Mouse (Mus musculus): ENCODE results near the gene Smim14. TPM values are rescaled to one million over a fixed set of nuclear protein-coding genes. Genes with fewer than 3 reads are reported as not detected.

The Smim14 gene
- polyA plus RNA-seq, 1 experiment from 2014 or later = 115 TPM

GRCm38 (mm10) chr5:65422803-65423202, 114.2 kb downstream of the Smim14 start:
- WGBS = 91% methylated on average over 8 of the region's 8 CpGs
- H3K4me3 ChIP-seq (replicated peaks) = no peak overlapping the region
- no peak overlapping the region for H3K4me2 ChIP-seq (replicated peaks)
- H3K27me3 ChIP-seq (replicated peaks) = no peaks in the 10 kb centered on the region
- H3K27ac ChIP-seq = no peak overlapping the region
- H3K4me1 ChIP-seq (replicated peaks) = 0 out of 2 replicates have a peak, but pooled peaks cover 4% of the 10 kb centered on the region
- no peaks in the 10 kb centered on the region for H3K9me3 ChIP-seq
- no peak overlapping the region for H3K9ac ChIP-seq
- H3K36me3 ChIP-seq = peaks cover 12% of the 10 kb centered on the region
- ATAC-seq = no peak

GRCm38 (mm10) chr5:65420822-65421221, 116.2 kb downstream of the Smim14 start:
- H3K9me3 ChIP-seq = no peaks in the 10 kb centered on the region
- H3K9ac ChIP-seq = no peak overlapping the region
- 37% methylated on average over 6 of the region's 6 CpGs for WGBS
- no peak overlapping the region for H3K4me2 ChIP-seq (replicated peaks)
- peak; percentile 80 for ATAC-seq
- peaks cover 10% of the 10 kb centered on the region for H3K4me1 ChIP-seq (replicated peaks)
- peaks cover 15% of the 10 kb centered on the region for H3K36me3 ChIP-seq
- no peak overlapping the region for H3K4me3 ChIP-seq (replicated peaks)
- H3K27ac ChIP-seq = peak overlapping the region; percentile 57
- no peaks in the 10 kb centered on the region for H3K27me3 ChIP-seq (replicated peaks)

- ATAC-seq = no peak
- H3K4me1 ChIP-seq (replicated peaks) = peaks cover 8% of the 10 kb centered on the region
- 86% methylated on average over 10 of the region's 10 CpGs for WGBS
- H3K4me2 ChIP-seq (replicated peaks) = no peak overlapping the region
- no peaks in the 10 kb centered on the region for H3K27me3 ChIP-seq (replicated peaks)
- no peak overlapping the region for H3K9ac ChIP-seq
- H3K4me3 ChIP-seq (replicated peaks) = no peak overlapping the region
- no peaks in the 10 kb centered on the region for H3K9me3 ChIP-seq
- H3K36me3 ChIP-seq = peaks cover 15% of the 10 kb centered on the region
- H3K27ac ChIP-seq = no peak overlapping the region
These were observed 117.8 kb downstream of the Smim14 start for GRCm38 (mm10) chr5:65419136-65419535.

DNA sequence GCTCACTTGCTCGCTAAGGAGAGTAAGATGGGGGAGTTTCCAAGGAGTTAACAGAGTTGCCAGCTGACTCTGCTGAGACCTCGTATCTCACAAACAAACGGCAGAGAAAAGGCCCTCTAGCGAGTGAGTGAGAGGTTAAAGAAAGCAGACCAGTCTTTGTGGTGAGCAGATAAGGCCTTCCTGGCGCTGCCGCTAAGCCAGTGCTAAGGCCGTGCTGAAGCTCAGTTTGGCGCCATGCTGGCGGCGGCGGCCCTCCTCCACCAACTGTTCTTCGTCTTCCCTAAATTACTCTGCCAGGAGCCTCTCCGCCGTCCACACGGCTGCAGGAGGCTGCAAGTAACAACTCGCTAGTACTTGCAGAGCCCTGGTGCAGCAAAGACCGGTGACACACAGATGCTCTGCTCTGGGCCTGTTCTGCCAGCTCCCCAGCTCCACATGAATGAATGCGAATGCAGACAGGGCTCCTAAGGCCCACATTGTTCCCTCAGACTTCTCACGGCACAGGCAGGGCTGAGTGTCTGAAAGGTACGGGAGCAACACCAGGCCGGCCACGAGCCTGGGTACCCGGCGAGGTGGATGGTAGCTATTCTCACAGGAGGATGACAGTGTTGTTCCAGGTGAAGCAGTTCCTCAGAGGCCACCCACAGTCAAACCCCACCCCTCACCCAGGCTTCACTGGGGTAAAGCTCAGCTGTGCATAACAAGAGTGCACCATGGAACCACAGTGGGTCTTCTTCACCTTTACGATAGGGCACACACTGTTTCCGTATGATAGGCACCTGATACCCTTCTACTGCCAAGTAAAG, 121.1 kb downstream of the Smim14 start:
- H3K36me3 ChIP-seq = peaks cover 9% of the 10 kb centered on the region; the same call in 1 of the 2 replicates
- H3K27me3 ChIP-seq (replicated peaks) = no peaks in the 10 kb centered on the region
- H3K4me3 ChIP-seq (replicated peaks) = no peak overlapping the region
- H3K9ac ChIP-seq = peak overlapping the region; percentile 23; the same call in 1 of the 2 replicates
- 24% methylated on average over 26 of the region's 26 CpGs for WGBS
- peak; percentile 85 for ATAC-seq
- H3K27ac ChIP-seq = peak overlapping the region; percentile 80
- no peaks in the 10 kb centered on the region for H3K9me3 ChIP-seq
- peak overlapping the region; percentile 24 for H3K4me2 ChIP-seq (replicated peaks)
- peaks cover 8% of the 10 kb centered on the region for H3K4me1 ChIP-seq (replicated peaks)

DNA sequence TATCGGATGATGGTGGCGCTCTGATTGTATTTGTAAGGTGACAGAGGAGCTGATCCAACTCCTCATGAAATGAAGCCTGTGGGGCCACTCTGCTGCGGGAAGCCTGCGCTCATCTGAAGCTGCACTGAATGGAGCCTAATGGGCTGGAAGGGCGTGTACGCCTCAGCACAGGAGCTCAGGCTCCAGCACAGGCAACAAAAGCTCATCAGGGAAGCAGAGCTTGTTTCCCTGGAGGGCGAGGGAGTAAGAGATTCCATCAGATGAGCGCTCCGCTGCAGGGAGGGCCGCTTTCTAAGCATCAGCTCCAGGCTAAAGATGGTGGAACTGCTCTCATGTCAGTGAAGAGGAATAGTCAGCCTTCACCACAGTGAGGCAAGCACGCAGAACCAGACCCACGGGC, 129.0 kb downstream of the Smim14 start:
- Histone ChIP-seq H3K4me2 (replicated peaks) (no peak overlapping the region), H3K4me1 (replicated peaks) (no peaks in the 10 kb centered on the region), H3K27ac (no peak overlapping the region), H3K9me3 (no peaks in the 10 kb centered on the region), H3K4me3 (replicated peaks) (no peak overlapping the region), H3K36me3 (peaks cover 18% of the 10 kb centered on the region; the same call in 1 of the 2 replicates), H3K9ac (no peak overlapping the region), H3K27me3 (replicated peaks) (no peaks in the 10 kb centered on the region)
- WGBS = 77% methylated on average over 12 of the region's 12 CpGs
- no peak for ATAC-seq

- H3K4me2 ChIP-seq (replicated peaks) = no peak overlapping the region
- no peaks in the 10 kb centered on the region for H3K4me1 ChIP-seq (replicated peaks)
- H3K9ac ChIP-seq = no peak overlapping the region
- H3K4me3 ChIP-seq (replicated peaks) = no peak overlapping the region
- H3K27me3 ChIP-seq (replicated peaks) = no peaks in the 10 kb centered on the region
- peak; percentile 71; the same call in 1 of the 2 replicates for ATAC-seq
- peaks cover 19% of the 10 kb centered on the region for H3K36me3 ChIP-seq
- 34% methylated on average over 2 of the region's 2 CpGs for WGBS
- no peaks in the 10 kb centered on the region for H3K9me3 ChIP-seq
- H3K27ac ChIP-seq = no peak overlapping the region
These were observed 135.6 kb downstream of the Smim14 start for GRCm38 (mm10) chr5:65401251-65401994.

Other genes with a start within 250 kb of the Smim14 start
- 67.0 and 91.5 TPM in 2 replicates for gene Rfc1, start 201.5 kb downstream of the Smim14 start, polyA plus RNA-seq (2015; fragmentation: Nextera tagmentation; extraction: Ambion mirVana)
- gene Klb, start 188.9 kb downstream of the Smim14 start, polyA plus RNA-seq (2015; fragmentation: Nextera tagmentation; extraction: Ambion mirVana) = 1.7 and 2.6 TPM in 2 replicates
- gene Rpl9, start 145.7 kb downstream of the Smim14 start, polyA plus RNA-seq (2015; fragmentation: Nextera tagmentation; extraction: Ambion mirVana) = 1,022 and 1,026 TPM in 2 replicates
- 51.8 and 58.1 TPM in 2 replicates for gene Lias, start 145.7 kb downstream of the Smim14 start, polyA plus RNA-seq (2015; fragmentation: Nextera tagmentation; extraction: Ambion mirVana)
- gene Ugdh, start 101.2 kb downstream of the Smim14 start, polyA plus RNA-seq (2015; fragmentation: Nextera tagmentation; extraction: Ambion mirVana) = 195 and 200 TPM in 2 replicates
- gene Gm43552, start 44.4 kb downstream of the Smim14 start, polyA plus RNA-seq (2015; fragmentation: Nextera tagmentation; extraction: Ambion mirVana) = not detected in 2 replicates
- gene Ube2k, start within 50 bp of the Smim14 start, polyA plus RNA-seq (2015; fragmentation: Nextera tagmentation; extraction: Ambion mirVana) = 150 and 155 TPM in 2 replicates
- gene Pds5a, start 161.1 kb upstream of the Smim14 start, polyA plus RNA-seq (2015; fragmentation: Nextera tagmentation; extraction: Ambion mirVana) = 50.2 and 54.9 TPM in 2 replicates
- 21.5 and 25.0 TPM in 2 replicates for gene N4bp2, start 226.3 kb upstream of the Smim14 start, polyA plus RNA-seq (2015; fragmentation: Nextera tagmentation; extraction: Ambion mirVana)